Mouse (Mus musculus) CH12.LX (cell line): Measurements from ENCODE around the gene Mrps14. TPM values are rescaled to one million over a fixed set of nuclear protein-coding genes. Genes with fewer than 3 reads are reported as not detected.
A peak's percentile ranks its signal among the peaks of the same experiment; 100 is the strongest.

Experiments
- DNase-seq: peaks from one replicate; pipeline ENCODE4 v3.0.0-alpha.2; 2013; ENCODE audit errors: extremely low read depth
- H3K27ac ChIP-seq: 2 replicates; pipeline ENCODE4 v1.5.1; 2012; ENCODE audit warnings: low read depth, mild to moderate bottlenecking, control low read depth, moderate library complexity; ENCODE audit not compliant: insufficient read depth
- H3K27me3 ChIP-seq: replicated peaks from 2 replicates; pipeline ENCODE3; 2012; ENCODE audit warnings: inconsistent platforms
- H3K36me3 ChIP-seq, 2 experiments: replicated peaks in 1 of 2; 2 replicates each; pipeline versions ENCODE3 to v1.6.1; 2012; ENCODE audit warnings: inconsistent platforms in 1 of 2, low read length in 1 of 2, mild to moderate bottlenecking in 1 of 2, mixed read lengths in 1 of 2, moderate library complexity in 1 of 2; ENCODE audit not compliant: control insufficient read depth in 1 of 2, insufficient read depth in 1 of 2
- H3K4me1 ChIP-seq, 2 experiments: 2 replicates each; pipeline ENCODE4 v1.6.1; 2012; ENCODE audit warnings: inconsistent platforms in 1 of 2, moderate library complexity in 1 of 2; ENCODE audit not compliant: insufficient read depth in 2 of 2, control insufficient read depth in 1 of 2
- H3K4me2 ChIP-seq: 2 replicates; pipeline ENCODE4 v1.6.1; 2012; ENCODE audit warnings: low read depth, mild to moderate bottlenecking, control low read depth; ENCODE audit not compliant: poor library complexity, insufficient read depth, severe bottlenecking
- H3K4me3 ChIP-seq, 3 experiments: fragments of 150-350 bp in 1 of 3; sonication (generic) in 1 of 3; replicated peaks in 1 of 3; 2 replicates each; pipeline versions ENCODE3 to v1.5.1; 2011 to 2012; ENCODE audit warnings: low read depth in 2 of 3, low read length in 2 of 3, mild to moderate bottlenecking in 2 of 3, moderate library complexity in 2 of 3, control low read depth in 1 of 3, improper control_type of control experiment in 1 of 3, inconsistent platforms in 1 of 3, mixed read lengths in 1 of 3; ENCODE audit not compliant: poor library complexity in 1 of 3
- H3K79me2 ChIP-seq: replicated peaks from 2 replicates; pipeline ENCODE4 v1.6.1; 2012; ENCODE audit warnings: mild to moderate bottlenecking, moderate library complexity; ENCODE audit not compliant: control insufficient read depth, poor library complexity, insufficient read depth, severe bottlenecking; ENCODE audit errors: extremely low read depth
- H3K9ac ChIP-seq: 2 replicates; pipeline ENCODE4 v1.6.1; 2012; ENCODE audit warnings: low read depth, mild to moderate bottlenecking, control low read depth, moderate library complexity; ENCODE audit not compliant: insufficient read depth
- H3K9me3 ChIP-seq: replicated peaks from 2 replicates; pipeline ENCODE3; 2012; ENCODE audit warnings: low read length, inconsistent platforms, mixed read lengths
- BHLHE40 ChIP-seq: IDR thresholded peaks from 2 replicates; pipeline ENCODE4 v1.6.1; 2011; ENCODE audit warnings: mild to moderate bottlenecking, low read depth, low read length, improper control_type of control experiment
- CHD1 ChIP-seq: IDR thresholded peaks from 2 replicates; pipeline ENCODE4 v1.6.1; 2012; ENCODE audit warnings: low read depth, low read length, improper control_type of control experiment, inconsistent platforms
- CHD2 ChIP-seq: IDR thresholded peaks from 2 replicates; pipeline ENCODE4 v1.6.1; 2011; ENCODE audit warnings: low read length, improper control_type of control experiment
- CTCF ChIP-seq, 2 experiments: IDR thresholded peaks in 1 of 2; conservative IDR thresholded peaks in 1 of 2; 2 replicates each; pipeline ENCODE4 v1.5.1; 2011 to 2012; ENCODE audit warnings: low read depth in 2 of 2, low read length in 2 of 2, improper control_type of control experiment in 1 of 2, inconsistent platforms in 1 of 2, mild to moderate bottlenecking in 1 of 2, moderate library complexity in 1 of 2
- E2F4 ChIP-seq: IDR thresholded peaks from 2 replicates; pipeline ENCODE4 v1.6.1; 2011; ENCODE audit warnings: low read depth, low read length, improper control_type of control experiment; ENCODE audit not compliant: insufficient replicate concordance
- ELF1 ChIP-seq: IDR thresholded peaks from 2 replicates; pipeline ENCODE4 v1.6.1; 2014; ENCODE audit warnings: low read depth, mild to moderate bottlenecking, inconsistent platforms, low read length, improper control_type of control experiment
- EP300 ChIP-seq: IDR thresholded peaks from 2 replicates; pipeline ENCODE4 v1.6.1; 2011; ENCODE audit warnings: low read length, improper control_type of control experiment
- ETS1 ChIP-seq: conservative IDR thresholded peaks from 2 replicates; pipeline ENCODE4 v1.6.1; 2012; ENCODE audit warnings: low read depth, mild to moderate bottlenecking, inconsistent platforms, low read length, improper control_type of control experiment, moderate library complexity
- GABPA ChIP-seq: IDR thresholded peaks from 2 replicates; pipeline ENCODE4 v1.6.1; 2012; ENCODE audit warnings: low read depth, low read length, improper control_type of control experiment, inconsistent platforms; ENCODE audit not compliant: insufficient replicate concordance
- HCFC1 ChIP-seq: IDR thresholded peaks from 2 replicates; pipeline ENCODE4 v1.6.1; 2012; ENCODE audit warnings: low read depth, mild to moderate bottlenecking, inconsistent platforms, low read length, improper control_type of control experiment
- IRF4 ChIP-seq: IDR thresholded peaks from 2 replicates; pipeline ENCODE4 v1.6.1; 2014; ENCODE audit warnings: low read depth, mild to moderate bottlenecking, inconsistent platforms, low read length, improper control_type of control experiment
- JUN ChIP-seq: IDR thresholded peaks from 2 replicates; pipeline ENCODE4 v1.6.1; 2011; ENCODE audit warnings: low read depth, mild to moderate bottlenecking, low read length, improper control_type of control experiment, moderate library complexity; ENCODE audit not compliant: insufficient read depth
- JUND ChIP-seq: conservative IDR thresholded peaks from 2 replicates; pipeline ENCODE4 v1.6.1; 2011; ENCODE audit warnings: low read depth, low read length, improper control_type of control experiment
- KAT2A ChIP-seq: IDR thresholded peaks from 2 replicates; pipeline ENCODE4 v1.6.1; 2012; ENCODE audit warnings: low read length, improper control_type of control experiment, inconsistent platforms; ENCODE audit not compliant: insufficient replicate concordance
- MAFK ChIP-seq: IDR thresholded peaks from 2 replicates; pipeline ENCODE4 v1.6.1; 2011; ENCODE audit warnings: low read length, improper control_type of control experiment; ENCODE audit not compliant: insufficient replicate concordance
- MAX ChIP-seq: IDR thresholded peaks from 2 replicates; pipeline ENCODE4 v1.6.1; 2011; ENCODE audit warnings: low read length, improper control_type of control experiment
- MAZ ChIP-seq: IDR thresholded peaks from 2 replicates; pipeline ENCODE4 v1.6.1; 2012; ENCODE audit warnings: low read depth, mild to moderate bottlenecking, inconsistent platforms, low read length, improper control_type of control experiment, moderate library complexity
- MEF2A ChIP-seq: IDR thresholded peaks from 2 replicates; pipeline ENCODE4 v1.6.1; 2014; ENCODE audit warnings: low read depth, mild to moderate bottlenecking, inconsistent platforms, low read length, improper control_type of control experiment, borderline replicate concordance
- MXI1 ChIP-seq: IDR thresholded peaks from 2 replicates; pipeline ENCODE4 v1.6.1; 2011; ENCODE audit warnings: mild to moderate bottlenecking, low read depth, low read length, improper control_type of control experiment
- MYC ChIP-seq: IDR thresholded peaks from 2 replicates; pipeline ENCODE4 v1.6.1; 2011; ENCODE audit warnings: low read depth, mild to moderate bottlenecking, improper control_type of control experiment, low read length
- NELFE ChIP-seq: IDR thresholded peaks from 2 replicates; pipeline ENCODE4 v1.6.1; 2011; ENCODE audit warnings: low read depth, low read length, improper control_type of control experiment
- NRF1 ChIP-seq: IDR thresholded peaks from 2 replicates; pipeline ENCODE4 v1.6.1; 2014; ENCODE audit warnings: low read depth, mild to moderate bottlenecking, inconsistent platforms, low read length, improper control_type of control experiment, moderate library complexity
- PAX5 ChIP-seq: IDR thresholded peaks from 2 replicates; pipeline ENCODE4 v1.6.1; 2012; ENCODE audit warnings: low read length, inconsistent platforms, mixed read lengths
- POLR2A ChIP-seq: IDR thresholded peaks from 2 replicates; pipeline ENCODE4 v1.6.1; 2011; ENCODE audit warnings: low read depth, mild to moderate bottlenecking, improper control_type of control experiment, low read length
- POLR2AphosphoS2 ChIP-seq: IDR thresholded peaks from 2 replicates; pipeline ENCODE4 v1.6.1; 2011; ENCODE audit warnings: low read depth, low read length, improper control_type of control experiment
- RAD21 ChIP-seq: IDR thresholded peaks from 2 replicates; pipeline ENCODE4 v1.6.1; 2011; ENCODE audit warnings: low read depth, mild to moderate bottlenecking, low read length, improper control_type of control experiment, moderate library complexity
- RCOR1 ChIP-seq: conservative IDR thresholded peaks from 2 replicates; pipeline ENCODE4 v1.6.1; 2012; ENCODE audit warnings: low read depth, mild to moderate bottlenecking, inconsistent platforms, low read length, improper control_type of control experiment
- SIN3A ChIP-seq: IDR thresholded peaks from 2 replicates; pipeline ENCODE4 v1.6.1; 2012; ENCODE audit warnings: low read length, improper control_type of control experiment, inconsistent platforms
- SMC3 ChIP-seq: IDR thresholded peaks from 2 replicates; pipeline ENCODE4 v1.6.1; 2011; ENCODE audit warnings: low read depth, low read length, improper control_type of control experiment
- TBP ChIP-seq: conservative IDR thresholded peaks from 2 replicates; pipeline ENCODE4 v1.6.1; 2011; ENCODE audit warnings: low read depth, low read length, improper control_type of control experiment
- TCF12 ChIP-seq: IDR thresholded peaks from 2 replicates; pipeline ENCODE4 v1.6.1; 2014; ENCODE audit warnings: low read depth, mild to moderate bottlenecking, inconsistent platforms, low read length, improper control_type of control experiment
- UBTF ChIP-seq: IDR thresholded peaks from 2 replicates; pipeline ENCODE4 v1.6.1; 2012; ENCODE audit warnings: low read depth, mild to moderate bottlenecking, inconsistent platforms, low read length, improper control_type of control experiment, moderate library complexity
- USF1 ChIP-seq: IDR thresholded peaks from 2 replicates; pipeline ENCODE4 v1.6.1; 2014; ENCODE audit warnings: low read depth, mild to moderate bottlenecking, inconsistent platforms, low read length, improper control_type of control experiment
- USF2 ChIP-seq: conservative IDR thresholded peaks from 2 replicates; pipeline ENCODE4 v1.6.1; 2011; ENCODE audit warnings: low read depth, low read length, improper control_type of control experiment
- ZC3H11A ChIP-seq: IDR thresholded peaks from 2 replicates; pipeline ENCODE4 v1.6.1; 2012; ENCODE audit warnings: low read depth, mild to moderate bottlenecking, inconsistent platforms, low read length, improper control_type of control experiment
- ZKSCAN1 ChIP-seq: IDR thresholded peaks from 2 replicates; pipeline ENCODE4 v1.6.1; 2012; ENCODE audit warnings: low read depth, inconsistent platforms, low read length, improper control_type of control experiment, borderline replicate concordance
- ZMIZ1 ChIP-seq: IDR thresholded peaks from 2 replicates; pipeline ENCODE4 v1.6.1; 2012; ENCODE audit warnings: low read depth, mild to moderate bottlenecking, inconsistent platforms, low read length, improper control_type of control experiment
- ZNF384 ChIP-seq: IDR thresholded peaks from 2 replicates; pipeline ENCODE4 v1.6.1; 2012; ENCODE audit warnings: low read depth, low read length, improper control_type of control experiment, inconsistent platforms
- dilution Hi-C: fragments of 300-500 bp; cut with MboI; formaldehyde crosslinking; loops from 2 replicates; pipeline ENCODE4 v1.14.3; 2020; ENCODE audit warnings: low sequenced_read_pairs; ENCODE audit not compliant: extremely low pct_unique_long_range_greater_than_20kb, extremely low pct_ligation_motif_present
- in situ Hi-C: fragments of 300-500 bp; cut with MboI; formaldehyde crosslinking; loops from 3 replicates; pipeline ENCODE4 v1.14.3; 2019; ENCODE audit warnings: low sequenced_read_pairs, low pct_ligation_motif_present, low pct_unique_long_range_greater_than_20kb, mixed read lengths
- polyA plus RNA-seq: library from polyadenylated mRNA; unstranded; fragments of >175 nt; gene quantifications from 2 replicates; pipeline ENCODE4 v1.2.1, GENCODE M21; 2012; ENCODE audit warnings: low read depth; ENCODE audit not compliant: insufficient read length
- total RNA-seq, 2 experiments: library from RNA; depleted of rRNA; stranded (reverse); fragments of 300-350 nt in 1 of 2; fragments of >200 nt in 1 of 2; gene quantifications; 2 replicates each; pipeline ENCODE4 v1.2.3; 2012 to 2014

Gene Mrps14
- total and polyA plus RNA-seq, 3 experiments, result 103 to 142 (median 106) TPM

DNA sequence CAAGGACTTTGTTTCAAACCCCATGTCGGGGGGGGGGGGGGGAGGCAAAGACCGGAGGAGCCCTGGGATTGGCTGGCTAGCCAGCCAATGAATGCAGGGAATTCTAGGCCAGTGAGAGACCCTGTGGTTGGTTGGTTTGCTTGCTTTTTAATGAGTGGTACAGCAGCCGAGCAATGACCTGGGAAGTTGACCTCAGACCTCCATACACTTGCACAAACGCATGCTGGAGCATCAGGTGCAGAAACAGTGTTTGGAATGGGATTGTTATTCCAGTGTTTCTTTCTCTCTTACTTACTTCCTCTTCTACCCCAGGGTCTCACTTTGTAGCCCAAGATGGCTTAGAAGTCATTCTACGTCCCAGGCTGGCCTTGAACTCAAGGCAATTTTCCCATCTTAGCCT lies 28.4 kb upstream of the Mrps14 start:
- TF ChIP-seq SMC3, result no peak
- TF ChIP-seq ZNF384, result no peak
- no peak for TF ChIP-seq JUN
- TF ChIP-seq PAX5, result no peak
- no peak for TF ChIP-seq IRF4
- no peak for TF ChIP-seq MAZ
- TF ChIP-seq E2F4, result no peak
- TF ChIP-seq TCF12, result peak; percentile 23; the same call in 1 of the 2 replicates
- no peak for TF ChIP-seq JUND
- TF ChIP-seq MAX, result 0 out of 2 replicates have a peak, but pooled peaks have one; percentile 36
- no peak for TF ChIP-seq ZC3H11A
- TF ChIP-seq POLR2AphosphoS2, result no peak
- TF ChIP-seq NRF1, result no peak
- TF ChIP-seq BHLHE40, result no peak
- peak; percentile 72 for TF ChIP-seq TBP
- TF ChIP-seq RAD21, result no peak
- no peak for TF ChIP-seq MAFK
- TF ChIP-seq EP300, result no peak
- no peak for TF ChIP-seq GABPA
- TF ChIP-seq MYC, result no peak
- TF ChIP-seq RCOR1, result no peak
- peak; percentile 36; the same call in 1 of the 2 replicates for TF ChIP-seq CHD2
- TF ChIP-seq ELF1, result 0 out of 2 replicates have a peak, but pooled peaks have one; percentile 23
- TF ChIP-seq USF2, result no peak
- no peak for TF ChIP-seq CTCF (conservative IDR thresholded peaks at IDR 0.05 in 1 of 2, IDR thresholded peaks at IDR 0.05 in 1 of 2; ENCODE audit: low read depth in 2 of 2, low read length in 2 of 2)
- 0 out of 2 replicates have a peak, but pooled peaks have one; percentile 38 for TF ChIP-seq KAT2A
- no peak for TF ChIP-seq UBTF
- peak; percentile 74 for TF ChIP-seq POLR2A
- TF ChIP-seq SIN3A, result 0 out of 2 replicates have a peak, but pooled peaks have one; percentile 30
- no peak for TF ChIP-seq ETS1
- no peak for TF ChIP-seq USF1
- peak; percentile 26; the same call in 1 of the 2 replicates for TF ChIP-seq HCFC1
- no peak for TF ChIP-seq ZKSCAN1
- peak; percentile 62; the same call in 1 of the 2 replicates for TF ChIP-seq NELFE
- TF ChIP-seq CHD1, result no peak
- no peak for TF ChIP-seq MEF2A
- peak; percentile 42; the same call in 1 of the 2 replicates for TF ChIP-seq MXI1
- TF ChIP-seq ZMIZ1, result 0 out of 2 replicates have a peak, but pooled peaks have one; percentile 22
- no peaks in the 10 kb centered on the region for H3K79me2 ChIP-seq
- H3K4me3 ChIP-seq, result peak overlapping the region in 1 of 3 experiments; percentile 5
- in situ Hi-C loops (no loop called here), dilution Hi-C loops (no loop called here)
- no peaks in the 10 kb centered on the region for H3K27me3 ChIP-seq
- no peaks in the 10 kb centered on the region for H3K36me3 ChIP-seq
- no peaks in the 10 kb centered on the region for H3K9me3 ChIP-seq
- no peak for DNase-seq
- no peak overlapping the region for H3K9ac ChIP-seq
- no peak overlapping the region for H3K27ac ChIP-seq
- peak overlapping the region; percentile 54 for H3K4me2 ChIP-seq
- H3K4me1 ChIP-seq, result no peaks in the 10 kb centered on the region
